Mouse (Mus musculus) left cerebral cortex, adult 18-20 months (tissue): ENCODE results near the gene Hps3. TPM values are rescaled to one million over a fixed set of nuclear protein-coding genes. Genes with fewer than 3 reads are reported as not detected.
"Not testable (repeated sequence)": the region's sequence is repeated elsewhere in the genome, so short reads cannot be mapped to it uniquely, and the experiment has no call there.

Experiments used
- DNase-seq, 2 experiments: peaks; one replicate each; pipeline ENCODE4 v3.0.0; 2021 to 2022; ENCODE audit warnings: low spot score in 2 of 2, mixed read lengths in 1 of 2
- long read RNA-seq, 2 experiments: library from polyadenylated mRNA; stranded (forward); transcript quantifications; one replicate each; pipeline ENCODE4 v2.0.0; 2021
- total RNA-seq, 2 experiments: library from RNA; stranded (reverse); gene quantifications; 2 replicates each; pipeline ENCODE4 v1.2.3; 2021

The Hps3 gene
- total RNA-seq: 10 to 100 TPM; 13.0 to 16.4 TPM
- long read RNA-seq, experiment 1, full-length matches to known transcripts: 2 of 5 reads
- long read RNA-seq, experiment 1, partial matches to known transcripts: 2 of 5 reads
- long read RNA-seq, experiment 1, other reads (novel, unspliced or antisense): 1 of 5 reads
- long read RNA-seq, experiment 2, full-length matches to known transcripts: 2 of 6 reads
- long read RNA-seq, experiment 2, partial matches to known transcripts: 2 of 6 reads
- long read RNA-seq, experiment 2, other reads (novel, unspliced or antisense): 2 of 6 reads

- DNase-seq: peak; percentile 84 to 89
These were observed at the start of gene Hps3 for GRCm38 (mm10) chr3:20034719-20035404. TSS of gene Hps3 (minus strand) at chr3:20035315.

DNA sequence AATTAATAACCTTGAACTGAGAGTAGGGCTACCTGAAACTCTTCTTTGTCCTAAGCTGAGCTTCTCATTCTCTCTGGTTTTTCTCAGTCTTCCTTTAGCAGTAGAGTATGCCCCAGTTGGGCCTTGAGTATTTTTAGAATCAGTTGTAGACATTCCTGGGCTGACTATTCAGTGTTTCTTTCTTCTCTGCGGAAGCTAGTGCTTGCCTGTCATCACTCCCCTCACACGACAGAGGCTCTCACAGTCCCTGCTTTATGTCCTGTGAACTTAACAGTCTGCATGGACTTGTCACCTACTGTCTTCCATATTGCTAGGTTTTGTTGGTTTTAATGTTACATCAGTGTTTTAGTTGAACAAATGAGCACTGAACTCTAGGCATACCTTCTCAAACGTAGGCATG is 47.0 kb upstream of the Hps3 start:
- DNase-seq: no peak

DNA sequence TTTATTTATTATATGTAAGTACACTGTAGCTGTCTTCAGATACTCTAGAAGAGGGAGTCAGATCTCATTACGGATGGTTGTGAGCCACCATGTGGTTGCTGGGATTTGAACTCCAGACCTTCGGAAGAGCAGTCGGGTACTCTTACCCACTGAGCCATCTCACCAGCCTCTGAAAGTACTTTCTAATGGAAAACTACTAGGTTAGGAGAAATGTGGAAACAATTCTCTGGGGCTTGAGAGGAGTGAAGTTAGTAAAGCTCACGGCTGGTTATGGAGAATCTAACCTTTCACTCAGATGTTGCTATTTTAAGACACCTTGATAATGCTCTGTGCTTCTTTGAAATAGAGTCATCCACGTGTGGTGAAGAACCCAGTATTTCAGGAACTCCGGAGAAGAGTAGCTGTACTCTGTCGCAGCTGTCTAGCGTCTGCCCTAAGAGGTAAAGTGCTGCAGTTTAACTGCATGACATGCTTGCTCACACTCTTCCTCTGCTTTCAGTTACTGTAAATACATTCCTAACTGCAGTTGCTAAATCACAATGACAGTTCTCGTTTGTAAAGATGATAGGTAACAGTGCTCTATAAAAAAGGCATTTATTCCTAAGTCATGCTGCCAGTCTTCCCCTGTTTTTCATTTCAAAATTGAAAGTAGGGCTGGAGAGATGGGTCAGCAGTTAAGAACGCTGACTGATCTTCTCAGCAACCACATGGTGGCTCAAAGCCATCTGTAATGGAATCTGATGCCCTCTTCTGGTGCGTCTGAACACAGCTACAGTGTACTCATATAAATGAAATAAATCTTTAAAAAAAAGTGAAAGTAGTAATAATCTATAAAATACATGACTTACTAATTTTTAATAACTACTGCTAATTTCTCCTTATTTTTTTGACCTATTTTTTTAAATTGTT is 41.3 kb upstream of the Hps3 start:
- DNase-seq: no peak

DNA sequence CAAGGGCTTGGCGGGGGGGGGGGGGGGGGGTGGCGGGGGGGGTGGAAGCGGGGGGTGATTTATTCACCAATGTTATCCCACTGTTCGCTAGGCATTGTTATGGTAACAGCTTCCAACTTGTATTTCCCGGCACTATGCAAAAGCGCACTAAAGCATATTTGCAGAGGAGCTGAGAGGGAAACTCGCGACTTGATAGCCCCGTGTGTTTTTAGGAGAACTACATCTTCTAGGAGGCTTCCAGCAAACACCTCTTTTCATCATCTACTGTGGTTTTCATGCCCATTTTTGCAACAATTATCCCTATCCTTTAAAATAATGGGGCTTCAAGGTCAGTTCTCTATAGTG is 23.1 kb upstream of the Hps3 start:
- no peak for DNase-seq

DNA sequence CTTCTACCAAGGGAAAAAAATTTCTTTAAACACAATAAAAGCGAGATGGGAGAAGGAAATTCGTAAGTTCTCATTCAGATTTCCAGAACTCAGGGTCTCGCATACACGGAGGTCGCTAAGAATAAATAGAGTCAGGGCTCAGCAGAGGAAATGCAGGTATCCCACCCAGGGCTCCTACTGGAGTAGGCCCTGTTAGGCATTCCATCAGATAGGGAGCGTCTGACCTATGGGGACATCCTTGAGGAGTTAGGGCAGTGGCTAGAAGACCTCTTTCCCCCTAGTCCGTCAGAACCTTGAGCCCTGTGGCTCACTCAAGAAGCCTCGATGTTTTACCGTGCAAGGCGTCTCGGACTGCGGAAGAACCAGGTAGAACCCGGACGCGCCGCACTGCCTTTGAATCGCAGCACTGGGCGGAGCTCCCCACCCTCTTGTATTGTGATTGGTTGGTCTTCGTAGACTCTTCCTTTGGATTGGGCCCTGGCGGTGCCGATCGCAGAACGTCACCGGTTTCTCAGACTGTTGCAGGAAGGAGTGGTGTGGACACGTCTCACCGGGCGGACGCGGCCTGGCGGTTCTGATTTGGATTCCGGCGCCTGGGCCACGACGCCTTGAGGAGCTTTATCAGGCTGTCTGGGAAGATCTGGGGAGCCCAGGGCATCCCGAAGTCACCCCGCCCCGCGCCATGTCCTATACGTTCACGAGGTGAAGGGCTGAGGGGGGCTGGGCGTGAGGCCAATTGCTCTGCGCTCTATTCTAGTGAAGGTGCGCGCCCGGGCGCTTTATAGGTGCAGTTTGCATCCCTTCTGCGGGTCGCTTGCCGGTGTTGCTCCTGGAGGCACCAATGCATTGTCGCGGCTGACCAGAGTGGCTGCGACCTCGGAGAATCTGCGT is 22.4 kb upstream of the Hps3 start, which contains the start of gene Hltf:
Hltf (plus strand) TSS at position 506 of the 891 bp plus-strand sequence.
- peak; percentile 92 to 95 for DNase-seq

GRCm38 (mm10) chr3:20044736-20045135 is 9.6 kb upstream of the Hps3 start:
- DNase-seq: not testable (repeated sequence)

- DNase-seq: not testable (repeated sequence)
These were observed 6.3 kb upstream of the Hps3 start for GRCm38 (mm10) chr3:20041461-20041860.

GRCm38 (mm10) chr3:20036069-20036468 is 954 bp upstream of the Hps3 start:
- no peak for DNase-seq

DNA sequence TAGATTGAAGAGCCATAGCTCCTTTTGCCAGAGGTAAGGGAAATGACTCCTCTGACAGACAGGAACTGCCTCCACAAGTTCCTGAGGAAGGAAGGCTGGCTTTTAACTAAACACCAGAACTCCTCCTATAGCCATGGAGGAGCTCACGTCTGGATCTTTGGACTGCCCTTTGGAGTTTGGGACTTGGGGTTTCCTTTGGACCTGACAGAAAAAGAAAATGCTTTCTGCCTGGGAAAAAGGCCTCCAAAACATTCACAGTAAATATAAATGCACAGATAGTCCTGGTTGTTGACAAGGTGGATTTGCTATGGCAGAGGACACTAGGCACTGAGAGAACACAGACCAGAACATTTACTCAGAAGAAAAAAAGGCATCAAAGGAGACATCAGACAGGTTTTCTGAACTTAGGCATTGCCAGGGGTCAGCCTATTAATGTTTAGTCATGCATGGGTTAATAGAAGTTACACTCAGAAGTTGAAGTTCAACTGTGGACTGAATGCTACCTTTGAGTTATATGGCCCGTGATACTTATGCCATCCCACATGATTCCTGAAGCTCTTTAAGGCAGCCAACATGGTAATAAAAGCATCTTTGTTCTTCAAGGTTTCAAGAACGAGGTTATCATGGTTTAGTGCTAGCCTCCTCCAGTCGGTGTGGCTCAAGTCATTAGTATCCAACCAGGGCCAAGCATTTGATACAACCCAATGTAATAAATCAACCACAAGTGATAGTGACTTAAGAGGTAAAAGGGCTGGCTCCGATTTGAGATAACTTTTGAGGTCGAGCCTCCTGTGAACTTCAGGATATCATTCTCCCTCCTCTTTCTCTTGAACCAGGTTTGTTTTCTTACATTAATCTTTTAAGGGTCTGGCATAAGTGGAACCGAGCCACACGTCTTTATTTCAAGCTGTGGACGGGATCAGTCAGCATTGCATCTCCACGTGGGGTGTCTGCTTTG is 1.1 kb downstream of the Hps3 start:
- DNase-seq: no peak

GRCm38 (mm10) chr3:20030807-20031206 is 4.3 kb downstream of the Hps3 start:
- DNase-seq: no peak

DNA sequence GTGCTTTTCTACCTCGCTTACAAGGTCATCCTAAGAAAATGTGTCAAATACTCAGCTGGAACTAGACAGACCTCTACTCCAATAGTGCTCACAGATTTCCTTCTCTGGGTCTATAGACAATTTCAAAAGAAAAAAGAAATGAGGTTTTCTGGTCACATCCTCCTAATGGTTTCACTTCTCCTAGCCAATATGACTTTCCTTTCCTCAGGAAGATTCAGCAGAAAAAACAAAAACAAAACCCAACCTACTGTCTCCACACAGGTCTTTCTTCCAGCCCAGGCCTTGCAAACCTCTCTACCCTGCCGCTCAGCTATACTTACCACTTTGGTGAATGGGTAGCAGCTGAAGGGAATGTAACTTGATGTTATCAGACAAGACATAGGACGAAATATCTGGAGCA is 6.5 kb downstream of the Hps3 start:
- DNase-seq: no peak

GRCm38 (mm10) chr3:20027788-20028187 is 7.3 kb downstream of the Hps3 start:
- DNase-seq: no peak

GRCm38 (mm10) chr3:20026996-20027689 is 8.0 kb downstream of the Hps3 start:
- no peak for DNase-seq

DNA sequence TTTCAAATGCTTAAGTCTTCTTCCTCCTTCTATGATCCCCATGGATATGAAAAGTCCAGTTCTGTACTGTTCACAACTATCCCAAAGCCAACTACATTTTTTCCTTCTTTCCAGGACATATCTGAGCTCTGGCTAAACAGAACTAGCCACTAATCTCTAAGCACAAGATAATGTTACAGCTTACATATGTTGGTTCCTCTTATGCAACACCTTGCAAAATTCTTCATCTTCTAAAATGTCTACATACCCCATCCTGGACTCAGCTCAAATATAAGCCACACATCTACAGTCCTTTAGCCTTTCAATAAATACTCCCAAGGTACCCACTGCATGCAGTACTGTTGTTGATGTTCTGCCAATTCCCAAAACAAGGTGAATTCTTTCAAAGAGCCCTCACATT is 8.6 kb downstream of the Hps3 start:
- no peak for DNase-seq

DNA sequence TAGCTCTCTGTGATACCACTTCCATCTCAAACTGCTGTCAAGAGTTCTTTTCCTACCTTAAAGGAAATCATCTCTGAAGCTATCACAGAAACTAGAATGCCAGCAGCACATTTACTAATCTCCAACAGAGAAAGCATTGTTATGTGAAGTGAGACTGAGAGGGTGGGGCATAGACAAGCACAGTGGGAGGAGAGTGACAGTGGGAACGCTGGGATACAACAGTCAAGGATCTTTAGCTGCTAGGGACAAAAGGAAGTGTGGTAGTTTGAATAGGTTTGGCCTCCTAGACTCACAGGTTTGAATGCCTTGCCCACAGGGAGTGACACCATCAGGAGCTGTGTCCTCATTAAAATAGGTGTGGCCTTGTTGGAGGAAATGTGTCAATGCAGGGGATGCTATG is 11.3 kb downstream of the Hps3 start:
- DNase-seq: no peak

DNA sequence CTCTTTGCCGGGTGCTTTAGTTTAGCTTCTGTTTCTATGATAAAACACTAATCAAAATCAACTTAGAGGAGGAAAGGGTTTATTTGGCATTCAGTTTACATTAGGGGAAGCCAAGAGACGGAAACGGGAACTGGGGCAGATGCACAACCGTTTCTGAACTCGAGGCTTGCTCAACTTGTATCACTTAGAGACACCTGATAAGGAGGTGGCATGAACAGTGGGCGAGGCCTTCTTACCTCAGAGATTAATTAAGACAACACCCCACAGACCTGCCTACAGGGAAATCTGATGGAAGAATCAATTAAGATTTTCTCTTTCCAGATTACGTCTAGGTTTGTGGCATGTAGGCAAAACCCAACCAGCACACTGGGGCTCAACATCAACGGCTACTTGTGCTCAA is 17.0 kb downstream of the Hps3 start:
- no peak for DNase-seq

DNA sequence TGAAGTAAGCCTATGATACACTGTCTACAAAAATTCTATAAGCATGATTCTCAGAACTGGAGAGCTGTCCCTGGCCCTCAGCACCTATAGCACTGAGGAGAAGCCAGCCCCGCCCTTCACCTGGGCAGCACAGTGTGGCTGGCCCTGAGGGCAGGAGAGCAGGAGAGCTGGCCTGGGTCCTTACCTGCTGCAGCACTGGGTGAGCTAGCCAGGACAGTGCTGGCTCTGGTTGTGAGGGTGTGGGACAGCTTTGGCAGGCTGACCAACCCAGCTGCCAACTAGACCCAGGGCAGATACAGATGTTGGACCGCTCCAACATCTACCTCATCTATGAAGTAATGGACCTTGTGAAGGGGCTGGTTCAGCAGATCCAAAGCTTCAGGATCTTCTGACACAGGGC is 20.7 kb downstream of the Hps3 start:
- DNase-seq: no peak

- not testable (repeated sequence) for DNase-seq
These were observed 24.2 kb downstream of the Hps3 start for GRCm38 (mm10) chr3:20010905-20011304.

GRCm38 (mm10) chr3:20010464-20010863 is 24.7 kb downstream of the Hps3 start:
- DNase-seq: no peak
